Comparison of ENCODE assay signal across 8 mouse cellular contexts in genomic region chr7:46009578-46009977, GRCm38 (mm10). TPM values are rescaled to one million over a fixed set of nuclear protein-coding genes. Genes with fewer than 3 reads are reported as not detected.
DNase-seq lines count a peak whose midpoint lies in the region; ATAC-seq and TF ChIP-seq lines count a peak whose summit lies in the region.

No protein-coding gene starts in this region.

- DNase-seq in heart, adult 8-10 months (ENCODE audit: low spot score), result peak; percentile 52
- DNase-seq in adrenal gland, postnatal 25 days, result peak; percentile 45
- DNase-seq in embryonic facial prominence, embryonic 10.5 days (ENCODE audit: low spot score), result peak; percentile 62
- DNase-seq in kidney, postnatal 36 days, result peak; percentile 66 to 79
- peak; percentile 81 for DNase-seq in lung, postnatal 0 days (ENCODE audit: low spot score)
- DNase-seq in retina, postnatal 7 days (ENCODE audit: low read depth, low spot score), result peak; percentile 60

- WGBS in heart, embryonic 11.5 days (ENCODE audit: insufficient replicate concordance), result 19% methylated on average over 5 of the region's 5 CpGs
- 23% methylated on average over 5 of the region's 5 CpGs for WGBS in embryonic facial prominence, embryonic 10.5 days
- 2% methylated on average over 5 of the region's 5 CpGs for WGBS in lung, postnatal 0 days

- no peak overlapping the region for H3K27ac ChIP-seq in heart, embryonic 11.5 days (ENCODE audit: low read depth, low read length)
- H3K27ac ChIP-seq in embryonic facial prominence, embryonic 10.5 days (replicated peaks), result no peak overlapping the region
- no peak overlapping the region for H3K27ac ChIP-seq in lung, postnatal 0 days (ENCODE audit: low read length)

- H3K4me1 ChIP-seq in heart, embryonic 11.5 days (ENCODE audit: control insufficient read depth, insufficient read depth, low read length), result no peaks in the 10 kb centered on the region; the same call in 1 of the 2 replicates
- peaks cover 48% of the 10 kb centered on the region for H3K4me1 ChIP-seq in embryonic facial prominence, embryonic 10.5 days
- no peaks in the 10 kb centered on the region for H3K4me1 ChIP-seq in lung, postnatal 0 days (ENCODE audit: insufficient read depth, low read depth, low read length)

- H3K9me3 ChIP-seq in heart, embryonic 11.5 days (replicated peaks; ENCODE audit: control insufficient read depth, low read length), result no peaks in the 10 kb centered on the region
- no peaks in the 10 kb centered on the region for H3K9me3 ChIP-seq in embryonic facial prominence, embryonic 10.5 days
- H3K9me3 ChIP-seq in lung, postnatal 0 days (ENCODE audit: low read length), result no peaks in the 10 kb centered on the region

- ATAC-seq in heart, embryonic 11.5 days (replicated peaks; ENCODE audit: insufficient number of reproducible peaks, low FRiP score, low TSS enrichment), result no peak
- ATAC-seq in granulocyte monocyte progenitor cell, adult 5-6 weeks (replicated peaks; ENCODE audit: poor library complexity, severe bottlenecking), result peak; percentile 74
- ATAC-seq in lung, postnatal 0 days, result no peak

- H3K9ac ChIP-seq in heart, embryonic 11.5 days (ENCODE audit: low read depth, low read length), result no peak overlapping the region
- no peak overlapping the region for H3K9ac ChIP-seq in lung, postnatal 0 days (replicated peaks; ENCODE audit: low read depth)

- TF ChIP-seq EP300 in lung, postnatal 0 days (IDR thresholded peaks at IDR 0.05), result no peak

- TF ChIP-seq CTCF in lung, postnatal 0 days (IDR thresholded peaks at IDR 0.05), result peak; percentile 84

- no peaks in the 10 kb centered on the region for H3K36me3 ChIP-seq in heart, embryonic 11.5 days (ENCODE audit: control insufficient read depth, insufficient read depth, low read length)
- H3K36me3 ChIP-seq in embryonic facial prominence, embryonic 10.5 days (replicated peaks), result no peaks in the 10 kb centered on the region
- no peaks in the 10 kb centered on the region for H3K36me3 ChIP-seq in lung, postnatal 0 days (ENCODE audit: insufficient read depth, low read length)

- H3K4me3 ChIP-seq in heart, embryonic 11.5 days (ENCODE audit: low read depth, low read length), result no peak overlapping the region
- H3K4me3 ChIP-seq in embryonic facial prominence, embryonic 10.5 days, result no peak overlapping the region
- no peak overlapping the region for H3K4me3 ChIP-seq in lung, postnatal 0 days (ENCODE audit: low read depth, low read length)

- no peak overlapping the region for H3K4me2 ChIP-seq in heart, embryonic 11.5 days
- no peak overlapping the region for H3K4me2 ChIP-seq in lung, postnatal 0 days (replicated peaks; ENCODE audit: low read depth, low read length)

- H3K27me3 ChIP-seq in heart, embryonic 11.5 days (ENCODE audit: control insufficient read depth, insufficient read depth, low read length), result 0 out of 2 replicates have a peak, but pooled peaks cover 8% of the 10 kb centered on the region
- 0 out of 2 replicates have a peak, but pooled peaks cover 5% of the 10 kb centered on the region for H3K27me3 ChIP-seq in embryonic facial prominence, embryonic 10.5 days (replicated peaks; ENCODE audit: low read depth, poor library complexity, severe bottlenecking)
- H3K27me3 ChIP-seq in lung, postnatal 0 days (replicated peaks; ENCODE audit: insufficient read depth, low read length), result no peaks in the 10 kb centered on the region

RNA-seq across cellular contexts. Expression of gene Abcc6, which starts 20.5 kb away (rescaled TPM):
- total RNA-seq in heart, adult 8-10 months (2022), result not detected
- 0.04 TPM in 2 replicates for polyA plus RNA-seq in heart, embryonic 11.5 days (2014; fragmentation: Nextera tagmentation; extraction: Ambion mirVana)
- 0.15 and 1.9 TPM in 2 replicates for total RNA-seq in adrenal gland, postnatal 25 days (2021)
- polyA plus RNA-seq in embryonic facial prominence, embryonic 10.5 days (2016; fragmentation: Nextera tagmentation; extraction: Ambion mirVana), result 0.10 TPM in 1 of 2 replicates, not detected in the other
- total RNA-seq in granulocyte monocyte progenitor cell, adult 5-6 weeks (2014; fragmentation: Nextera tagmentation), result not detected in 2 replicates
- total RNA-seq in granulocyte monocyte progenitor cell, adult 5-6 weeks (2017), result not detected in 2 replicates
- polyA plus RNA-seq in lung, postnatal 0 days (2015; fragmentation: Nextera tagmentation; extraction: Ambion mirVana), result 0.26 and 0.37 TPM in 2 replicates

RNA-seq across cellular contexts. Expression of gene Nomo1, which starts 23.9 kb away (rescaled TPM):
- total RNA-seq in heart, adult 8-10 months (2022), result 100 to 1,000 TPM in 1 of 4 experiments, 10 to 100 TPM in 3; 87.3 to 107 (median 96.3) TPM
- polyA plus RNA-seq in heart, embryonic 11.5 days (2014; fragmentation: Nextera tagmentation; extraction: Ambion mirVana), result 19.2 and 20.8 TPM in 2 replicates
- 60.0 and 64.7 TPM in 2 replicates for total RNA-seq in adrenal gland, postnatal 25 days (2021)
- 26.8 and 30.6 TPM in 2 replicates for polyA plus RNA-seq in embryonic facial prominence, embryonic 10.5 days (2016; fragmentation: Nextera tagmentation; extraction: Ambion mirVana)
- total RNA-seq in granulocyte monocyte progenitor cell, adult 5-6 weeks (2014; fragmentation: Nextera tagmentation), result 40.8 and 56.0 TPM in 2 replicates
- total RNA-seq in granulocyte monocyte progenitor cell, adult 5-6 weeks (2017), result 59.7 and 71.5 TPM in 2 replicates
- polyA plus RNA-seq in lung, postnatal 0 days (2015; fragmentation: Nextera tagmentation; extraction: Ambion mirVana), result 17.8 and 18.5 TPM in 2 replicates
